Mouse (Mus musculus) lung, embryonic 15.5 days (tissue): ENCODE results near the gene Brd4. TPM values are rescaled to one million over a fixed set of nuclear protein-coding genes. Genes with fewer than 3 reads are reported as not detected.

Source experiments
- ATAC-seq: fragments of 200-750 bp; cut with Nextera tagmentation; 2 replicates; pipeline ENCODE4 v1.8.0; 2017; ENCODE audit warnings: moderate number of reproducible peaks, borderline replicate concordance; ENCODE audit not compliant: low FRiP score, low TSS enrichment; ENCODE audit errors: extremely low read depth
- H3K27ac ChIP-seq: fragments of 300-500 bp; sonication (generic); 2 replicates; pipeline ENCODE4 v1.5.1; 2015; ENCODE audit warnings: moderate library complexity, mild to moderate bottlenecking, inconsistent platforms
- H3K27me3 ChIP-seq: fragments of 300-500 bp; sonication (generic); 2 replicates; pipeline ENCODE4 v1.6.1; 2015; ENCODE audit warnings: inconsistent platforms
- H3K36me3 ChIP-seq: fragments of 300-500 bp; sonication (generic); 2 replicates; pipeline ENCODE4 v1.6.1; 2015; ENCODE audit warnings: inconsistent platforms
- H3K4me1 ChIP-seq: fragments of 300-500 bp; sonication (generic); 2 replicates; pipeline ENCODE4 v1.6.1; 2015; ENCODE audit warnings: inconsistent platforms
- H3K4me2 ChIP-seq: fragments of 300-500 bp; sonication (generic); 2 replicates; pipeline ENCODE4 v1.6.1; 2015; ENCODE audit warnings: inconsistent platforms, mild to moderate bottlenecking, moderate library complexity
- H3K4me3 ChIP-seq: fragments of 300-500 bp; sonication (generic); 2 replicates; pipeline ENCODE4 v1.5.1; 2015; ENCODE audit warnings: mild to moderate bottlenecking, inconsistent platforms
- H3K9ac ChIP-seq: fragments of 300-500 bp; sonication (generic); 2 replicates; pipeline ENCODE4 v1.6.1; 2015; ENCODE audit warnings: inconsistent platforms
- H3K9me3 ChIP-seq: fragments of 300-500 bp; sonication (generic); 2 replicates; pipeline ENCODE4 v1.6.1; 2016; ENCODE audit warnings: inconsistent platforms
- WGBS: fragments of 180-500 bp; shearing (Covaris S2); methylation state at CpG from one replicate; pipeline ENCODE4 v1.1.7; 2015; 5-methylcytosine and 5-hydroxymethylcytosine counted together
- polyA plus RNA-seq: library from polyadenylated mRNA; unstranded; fragments of >200 nt; fragmentation: Nextera tagmentation; extraction: Ambion mirVana; gene quantifications from 2 replicates; pipeline ENCODE4 v1.2.1, GENCODE M21; 2015

Brd4 gene
- polyA plus RNA-seq, 1 experiment from 2014 or later = 80.0 TPM

DNA sequence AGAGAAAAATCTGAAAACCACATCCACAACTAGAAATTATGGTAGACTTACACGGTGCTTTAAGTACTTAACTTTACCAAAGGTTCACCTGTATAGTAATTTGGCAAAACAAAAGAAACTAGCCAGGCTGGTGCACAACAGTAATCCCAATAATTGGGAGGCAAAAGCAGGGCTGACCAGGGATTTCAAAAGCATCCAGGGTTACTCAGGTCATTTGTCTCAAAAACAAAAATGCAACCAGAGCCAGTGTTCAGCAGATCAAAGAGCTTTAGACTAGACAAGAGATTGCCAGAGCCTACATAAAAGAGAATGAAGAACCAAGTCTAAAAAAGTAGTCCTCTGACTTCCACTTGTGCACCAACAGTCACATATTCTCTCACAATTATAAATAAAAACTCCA is 7.3 kb downstream of the Brd4 start:
- H3K36me3 ChIP-seq = no peaks in the 10 kb centered on the region
- no peaks in the 10 kb centered on the region for H3K27me3 ChIP-seq
- 80% methylated on average over 1 of the region's 1 CpGs for WGBS
- no peak overlapping the region for H3K9ac ChIP-seq
- no peak overlapping the region for H3K27ac ChIP-seq
- no peak overlapping the region for H3K4me2 ChIP-seq
- no peaks in the 10 kb centered on the region for H3K9me3 ChIP-seq
- H3K4me1 ChIP-seq = peaks cover 15% of the 10 kb centered on the region
- ATAC-seq = no peak
- no peak overlapping the region for H3K4me3 ChIP-seq

DNA sequence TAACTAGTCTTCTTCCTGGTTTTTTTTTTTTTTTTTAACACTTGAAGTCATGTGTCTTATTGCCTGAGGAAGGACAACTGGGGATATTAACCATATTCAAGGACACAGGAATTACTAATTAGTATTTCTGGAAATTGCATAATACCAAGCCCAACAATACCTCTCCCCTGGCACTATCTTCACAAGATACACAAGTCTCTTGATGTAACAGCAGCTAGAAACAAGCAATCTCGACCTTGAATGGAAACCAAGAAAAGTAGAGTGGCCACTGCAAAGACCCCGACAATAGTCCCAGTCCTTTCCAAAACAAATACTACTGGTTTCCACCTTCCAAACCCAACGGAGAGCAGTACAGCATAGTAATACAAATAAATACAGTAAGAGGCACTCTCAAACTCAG is 9.0 kb downstream of the Brd4 start:
- no peak overlapping the region for H3K9ac ChIP-seq
- H3K9me3 ChIP-seq = no peaks in the 10 kb centered on the region
- no peaks in the 10 kb centered on the region for H3K27me3 ChIP-seq
- H3K4me1 ChIP-seq = peaks cover 7% of the 10 kb centered on the region; the same call in 1 of the 2 replicates
- H3K4me3 ChIP-seq = no peak overlapping the region
- ATAC-seq = no peak
- no peak overlapping the region for H3K27ac ChIP-seq
- 74% methylated on average over 3 of the region's 3 CpGs for WGBS
- no peaks in the 10 kb centered on the region for H3K36me3 ChIP-seq
- H3K4me2 ChIP-seq = no peak overlapping the region

DNA sequence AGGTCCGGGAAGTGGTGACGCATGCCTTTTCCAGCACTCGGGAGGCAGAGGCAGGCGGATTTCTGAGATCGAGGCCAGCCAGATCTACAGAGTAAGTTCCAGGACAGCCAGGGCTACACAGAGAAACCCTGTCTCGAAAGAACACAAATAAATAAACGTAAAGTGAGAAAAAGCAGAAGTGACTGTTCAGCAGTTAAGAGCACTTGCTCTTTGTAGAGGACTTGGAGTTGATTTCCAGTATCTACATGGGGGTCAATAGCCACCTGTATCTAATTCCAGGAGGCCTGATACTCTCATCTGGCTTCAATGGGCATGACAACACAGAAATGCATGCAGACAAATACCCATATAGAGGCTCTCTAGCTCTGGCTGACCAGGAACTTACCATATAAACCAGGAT is 15.4 kb downstream of the Brd4 start:
- no peaks in the 10 kb centered on the region for H3K36me3 ChIP-seq
- H3K4me1 ChIP-seq = no peaks in the 10 kb centered on the region
- no peak overlapping the region for H3K9ac ChIP-seq
- H3K4me3 ChIP-seq = no peak overlapping the region
- H3K4me2 ChIP-seq = no peak overlapping the region
- no peaks in the 10 kb centered on the region for H3K9me3 ChIP-seq
- WGBS = 81% methylated on average over 7 of the region's 7 CpGs
- H3K27ac ChIP-seq = no peak overlapping the region
- no peaks in the 10 kb centered on the region for H3K27me3 ChIP-seq
- ATAC-seq = no peak

DNA sequence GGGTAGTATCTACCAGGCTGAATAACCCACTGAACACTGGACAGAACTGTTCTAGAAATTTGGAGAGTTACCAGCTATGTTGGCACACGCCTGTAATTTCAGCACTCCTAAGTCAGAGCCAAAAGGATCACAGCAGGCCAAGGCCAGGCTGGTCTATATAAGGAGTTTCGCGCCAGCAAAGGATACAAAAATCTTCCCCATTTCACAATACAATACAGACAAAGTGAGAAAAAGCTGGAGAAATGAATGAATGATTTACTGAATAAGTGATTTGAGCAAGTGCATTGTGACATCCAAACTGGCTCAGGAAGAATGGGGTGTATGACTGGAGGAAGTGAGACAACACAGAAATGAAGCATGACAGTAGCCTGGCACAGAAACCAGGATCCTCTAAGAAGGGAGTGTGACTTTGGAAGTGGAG is 16.0 kb downstream of the Brd4 start:
- Histone ChIP-seq H3K27ac (no peak overlapping the region), H3K36me3 (no peaks in the 10 kb centered on the region), H3K4me1 (no peaks in the 10 kb centered on the region), H3K9me3 (no peaks in the 10 kb centered on the region), H3K9ac (no peak overlapping the region), H3K4me3 (no peak overlapping the region), H3K4me2 (no peak overlapping the region), H3K27me3 (no peaks in the 10 kb centered on the region)
- 83% methylated on average over 3 of the region's 3 CpGs for WGBS
- ATAC-seq = no peak

DNA sequence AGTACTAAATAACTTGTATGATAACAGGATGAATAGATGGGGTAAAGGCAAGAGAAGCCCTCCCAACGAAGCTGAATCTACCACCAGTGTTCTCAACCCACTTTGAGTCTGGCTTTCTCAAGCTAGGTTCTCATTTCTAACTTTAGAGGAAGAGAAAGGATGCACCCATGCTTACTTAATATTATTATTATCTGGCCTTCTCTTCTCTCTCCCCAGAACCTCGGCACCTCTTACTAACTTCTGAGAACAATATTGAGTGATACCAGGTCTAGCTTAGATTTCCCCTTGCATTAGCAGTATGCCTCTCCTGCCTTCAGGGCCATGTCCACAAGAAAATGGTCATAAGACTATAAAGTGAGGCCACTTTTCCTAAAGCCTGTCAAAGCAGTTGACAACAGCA is 16.4 kb downstream of the Brd4 start:
- 74% methylated on average over 2 of the region's 2 CpGs for WGBS
- H3K4me2 ChIP-seq = no peak overlapping the region
- H3K4me1 ChIP-seq = no peaks in the 10 kb centered on the region
- H3K9me3 ChIP-seq = no peaks in the 10 kb centered on the region
- no peak overlapping the region for H3K27ac ChIP-seq
- H3K36me3 ChIP-seq = no peaks in the 10 kb centered on the region
- H3K9ac ChIP-seq = no peak overlapping the region
- H3K4me3 ChIP-seq = no peak overlapping the region
- H3K27me3 ChIP-seq = no peaks in the 10 kb centered on the region
- no peak for ATAC-seq

DNA sequence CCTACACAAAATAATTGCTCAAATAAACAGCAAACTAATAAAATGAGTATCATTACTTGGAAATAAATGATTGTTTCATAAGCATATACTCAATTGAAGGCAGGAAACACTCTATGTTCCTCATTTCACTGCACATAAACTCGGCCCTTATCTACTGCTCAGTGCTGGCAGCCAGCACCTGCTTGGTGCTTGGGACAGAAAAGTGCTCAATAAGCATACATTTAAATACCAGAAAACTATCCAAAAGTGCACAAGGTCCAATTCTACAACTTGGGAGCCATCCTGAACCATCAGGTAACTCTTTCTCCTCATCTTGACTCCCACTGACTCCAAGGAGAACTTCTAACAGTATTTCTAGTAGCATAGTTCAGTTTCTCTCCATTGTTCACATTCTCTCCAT is 16.9 kb downstream of the Brd4 start:
- H3K27ac ChIP-seq = no peak overlapping the region
- H3K27me3 ChIP-seq = no peaks in the 10 kb centered on the region
- no peak overlapping the region for H3K4me2 ChIP-seq
- no peaks in the 10 kb centered on the region for H3K4me1 ChIP-seq
- 71% methylated on average over 1 of the region's 1 CpGs for WGBS
- no peaks in the 10 kb centered on the region for H3K36me3 ChIP-seq
- no peak overlapping the region for H3K4me3 ChIP-seq
- H3K9ac ChIP-seq = no peak overlapping the region
- no peaks in the 10 kb centered on the region for H3K9me3 ChIP-seq
- ATAC-seq = no peak

DNA sequence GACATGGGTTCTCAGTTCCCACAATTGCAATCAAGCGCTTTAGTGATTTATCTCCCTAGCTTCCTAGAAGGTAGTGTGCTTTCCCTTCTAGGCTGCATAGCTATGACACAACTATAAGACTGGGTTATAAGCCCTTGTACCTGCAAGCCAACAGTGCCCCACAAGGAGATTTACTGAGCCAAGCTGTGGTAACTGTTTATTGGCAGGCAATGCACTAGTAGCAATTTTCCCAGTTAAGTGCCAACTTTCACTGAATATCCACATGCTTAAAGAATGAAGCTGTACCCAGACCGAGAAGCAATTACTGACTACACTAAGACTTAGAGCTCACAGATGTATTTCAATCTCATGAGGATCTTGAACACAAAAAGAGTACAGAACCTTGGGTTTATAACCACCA is 20.9 kb downstream of the Brd4 start:
- H3K9ac ChIP-seq = no peak overlapping the region
- no peaks in the 10 kb centered on the region for H3K9me3 ChIP-seq
- H3K36me3 ChIP-seq = no peaks in the 10 kb centered on the region
- H3K4me3 ChIP-seq = no peak overlapping the region
- 88% methylated on average over 2 of the region's 2 CpGs for WGBS
- no peak overlapping the region for H3K27ac ChIP-seq
- H3K4me1 ChIP-seq = peaks cover under 1% of the 10 kb centered on the region; the same call in 1 of the 2 replicates
- no peak overlapping the region for H3K4me2 ChIP-seq
- no peaks in the 10 kb centered on the region for H3K27me3 ChIP-seq
- no peak for ATAC-seq

DNA sequence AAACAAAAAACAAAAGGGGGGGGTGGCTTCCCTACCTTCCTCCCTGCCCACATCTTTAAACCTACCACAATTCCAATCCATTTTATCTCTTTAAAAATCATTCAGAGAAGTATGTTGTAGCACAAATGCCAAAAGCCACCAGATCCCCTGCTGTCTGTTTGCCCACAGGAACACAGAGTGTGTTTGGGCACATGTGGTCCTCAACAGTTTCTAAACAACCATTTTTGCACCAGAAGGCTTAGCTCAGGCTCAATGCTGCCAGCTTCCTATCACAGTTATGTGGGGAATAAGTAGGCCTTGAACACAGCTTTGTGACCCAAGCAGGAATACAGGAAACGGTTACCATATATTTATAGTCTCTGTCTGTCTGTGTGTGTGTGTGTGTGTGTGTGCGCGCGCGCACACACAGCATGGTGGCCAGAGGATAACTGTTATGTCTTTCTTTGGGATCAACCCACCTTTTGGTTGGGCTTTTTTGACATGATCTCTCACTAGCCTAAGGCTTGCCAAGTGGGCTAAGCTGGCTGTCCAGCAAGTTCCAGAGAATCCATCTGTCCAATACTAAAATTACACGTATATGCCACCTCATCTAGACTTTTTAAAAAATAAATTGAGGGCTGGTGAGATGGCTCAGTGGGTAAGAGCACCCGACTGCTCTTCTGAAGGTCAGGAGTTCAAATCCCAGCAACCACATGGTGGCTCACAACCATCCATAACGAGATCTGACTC is 21.5 kb downstream of the Brd4 start:
- H3K4me2 ChIP-seq = no peak overlapping the region
- H3K27ac ChIP-seq = no peak overlapping the region
- H3K4me1 ChIP-seq = peaks cover 5% of the 10 kb centered on the region; the same call in 1 of the 2 replicates
- 84% methylated on average over 8 of the region's 8 CpGs for WGBS
- H3K27me3 ChIP-seq = no peaks in the 10 kb centered on the region
- no peaks in the 10 kb centered on the region for H3K36me3 ChIP-seq
- H3K4me3 ChIP-seq = no peak overlapping the region
- no peak overlapping the region for H3K9ac ChIP-seq
- no peak for ATAC-seq
- no peaks in the 10 kb centered on the region for H3K9me3 ChIP-seq

DNA sequence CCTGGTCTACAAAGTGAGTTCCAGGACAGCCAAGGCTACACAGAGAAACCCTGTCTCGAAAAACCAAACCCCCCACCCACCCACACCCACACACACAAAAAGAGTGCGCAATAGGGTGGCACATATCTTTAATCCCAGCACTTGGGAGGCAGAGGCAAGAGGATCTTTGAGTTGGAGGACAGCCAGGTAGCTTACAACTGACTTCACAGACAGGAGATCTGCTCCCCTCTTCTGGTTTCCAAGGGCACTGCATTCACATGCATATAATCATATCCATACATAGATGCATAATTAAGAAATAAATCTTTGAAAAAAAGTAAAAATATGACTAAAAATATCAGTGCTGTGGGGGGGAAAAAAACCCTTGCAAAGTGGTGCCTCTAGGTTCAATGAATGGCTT is 25.7 kb downstream of the Brd4 start:
- Histone ChIP-seq H3K27me3 (no peaks in the 10 kb centered on the region), H3K4me1 (peaks cover 5% of the 10 kb centered on the region; the same call in 1 of the 2 replicates), H3K27ac (no peak overlapping the region), H3K4me2 (no peak overlapping the region), H3K36me3 (no peaks in the 10 kb centered on the region), H3K4me3 (no peak overlapping the region), H3K9ac (no peak overlapping the region), H3K9me3 (no peaks in the 10 kb centered on the region)
- WGBS = 98% methylated on average over 2 of the region's 2 CpGs
- ATAC-seq = no peak

DNA sequence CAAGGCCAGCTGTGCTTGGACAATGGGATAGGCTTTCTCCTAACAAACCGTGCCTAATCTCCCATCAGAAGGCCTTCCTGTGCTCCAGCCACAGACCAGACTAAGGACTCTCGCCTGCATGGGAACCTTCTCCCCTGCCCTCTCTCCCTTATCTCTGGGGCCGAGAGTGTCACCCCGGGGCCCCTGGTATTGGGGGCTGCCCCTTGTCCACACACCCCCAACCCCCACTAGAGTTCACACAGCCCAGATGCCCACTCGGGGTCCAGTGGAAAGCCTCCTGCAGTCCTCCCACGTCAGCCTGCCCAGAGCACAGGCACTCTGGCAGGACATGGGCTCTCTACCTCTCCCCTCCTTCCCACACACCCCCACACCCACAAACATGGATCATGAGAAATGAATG is 26.6 kb downstream of the Brd4 start:
- no peak for ATAC-seq
- H3K9ac ChIP-seq = no peak overlapping the region
- no peak overlapping the region for H3K4me2 ChIP-seq
- H3K9me3 ChIP-seq = no peaks in the 10 kb centered on the region
- no peak overlapping the region for H3K27ac ChIP-seq
- 57% methylated on average over 6 of the region's 6 CpGs for WGBS
- no peaks in the 10 kb centered on the region for H3K36me3 ChIP-seq
- H3K27me3 ChIP-seq = no peaks in the 10 kb centered on the region
- H3K4me1 ChIP-seq = peaks cover 9% of the 10 kb centered on the region; the same call in 1 of the 2 replicates
- no peak overlapping the region for H3K4me3 ChIP-seq

DNA sequence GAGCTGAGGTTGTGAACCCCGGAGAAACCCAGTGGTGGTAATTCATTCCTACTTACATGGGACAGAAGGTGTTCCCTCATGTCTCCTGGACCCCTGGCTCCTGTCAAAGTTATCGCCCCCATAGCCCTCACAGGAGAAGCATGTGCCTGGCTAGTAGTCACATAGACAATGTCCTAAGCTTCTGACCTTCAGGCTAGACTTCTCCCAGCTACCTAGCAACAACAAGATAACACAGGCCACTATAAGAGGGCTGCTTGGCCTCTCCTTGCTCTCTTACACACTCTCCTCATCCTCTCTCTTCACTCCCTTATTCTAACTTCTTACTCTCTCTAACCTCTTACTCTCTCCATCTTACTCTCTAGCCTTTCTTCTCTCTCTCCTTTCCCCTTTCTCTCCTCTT is 27.1 kb downstream of the Brd4 start:
- no peak for ATAC-seq

DNA sequence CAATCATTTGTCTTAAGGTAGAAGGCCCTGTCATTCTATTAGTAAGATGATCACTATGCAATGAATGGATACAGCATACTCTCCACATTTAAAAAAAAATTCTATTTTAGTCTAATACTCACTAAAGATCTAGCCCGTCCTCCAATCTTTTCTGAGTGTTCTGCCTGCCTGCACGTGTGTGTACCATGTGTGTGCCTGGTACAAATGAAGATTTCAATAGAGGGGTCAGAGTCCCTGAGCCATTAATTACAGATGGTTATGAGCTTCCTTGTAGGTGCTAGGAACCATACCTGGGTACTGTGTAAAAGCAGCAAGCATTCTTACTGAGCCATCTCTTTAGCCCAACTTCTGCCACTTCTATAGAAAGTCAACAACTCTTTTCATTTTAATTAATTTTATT is 27.6 kb downstream of the Brd4 start:
- peaks cover 9% of the 10 kb centered on the region; the same call in 1 of the 2 replicates for H3K4me1 ChIP-seq
- 85% methylated on average over 2 of the region's 2 CpGs for whole genome bisulfite sequencing
- no peak overlapping the region for H3K27ac ChIP-seq

More for the DNA sequence above, 27.1 kb downstream of the Brd4 start:
- Histone ChIP-seq H3K9me3 (no peaks in the 10 kb centered on the region), H3K9ac (no peak overlapping the region), H3K4me1 (peaks cover 9% of the 10 kb centered on the region; the same call in 1 of the 2 replicates), H3K27ac (no peak overlapping the region), H3K27me3 (no peaks in the 10 kb centered on the region), H3K4me2 (no peak overlapping the region), H3K36me3 (no peaks in the 10 kb centered on the region), H3K4me3 (no peak overlapping the region)
- WGBS = 92% methylated on average over 2 of the region's 2 CpGs

More for the DNA sequence above, 27.6 kb downstream of the Brd4 start:
- H3K4me3 ChIP-seq = no peak overlapping the region
- no peak overlapping the region for H3K9ac ChIP-seq
- ATAC-seq = no peak
- H3K36me3 ChIP-seq = no peaks in the 10 kb centered on the region
- no peaks in the 10 kb centered on the region for H3K27me3 ChIP-seq
- H3K4me2 ChIP-seq = no peak overlapping the region
- no peaks in the 10 kb centered on the region for H3K9me3 ChIP-seq
